Mouse (Mus musculus) 3134 (cell line): ENCODE results near the gene Zfp57.
"Not testable (repeated sequence)": the region's sequence is repeated elsewhere in the genome, so short reads cannot be mapped to it uniquely, and the experiment has no call there.

Experiments
- DNase-seq: peaks from one replicate; pipeline ENCODE4 v3.0.0-alpha.2; 2011; ENCODE audit warnings: low spot score; ENCODE audit not compliant: insufficient read length; ENCODE audit errors: extremely low read depth

Zfp57 gene

DNA sequence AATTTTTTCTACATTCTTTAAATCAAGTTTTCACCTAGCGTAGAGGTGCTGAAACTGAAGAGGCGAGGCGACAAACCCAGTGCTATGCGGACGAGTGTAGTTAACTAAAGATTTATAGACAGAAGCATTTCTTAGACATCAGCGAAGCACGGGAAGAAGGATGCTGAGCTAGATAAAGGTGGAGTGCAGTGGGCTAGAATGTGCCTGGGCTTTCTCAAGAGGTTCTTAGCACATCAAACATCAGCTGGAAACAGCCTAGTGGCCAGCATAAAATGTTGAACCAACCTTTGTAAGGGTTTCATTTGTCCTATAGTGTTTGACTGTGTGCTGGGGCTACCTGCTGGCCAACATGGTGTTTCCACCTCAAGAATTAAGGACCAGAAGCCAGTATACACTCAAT, at the start of gene Zfp57:
Gene Zfp57, plus strand, starts transcription at position 301 of the 400 bp plus-strand sequence.
- no peak for DNase-seq

DNA sequence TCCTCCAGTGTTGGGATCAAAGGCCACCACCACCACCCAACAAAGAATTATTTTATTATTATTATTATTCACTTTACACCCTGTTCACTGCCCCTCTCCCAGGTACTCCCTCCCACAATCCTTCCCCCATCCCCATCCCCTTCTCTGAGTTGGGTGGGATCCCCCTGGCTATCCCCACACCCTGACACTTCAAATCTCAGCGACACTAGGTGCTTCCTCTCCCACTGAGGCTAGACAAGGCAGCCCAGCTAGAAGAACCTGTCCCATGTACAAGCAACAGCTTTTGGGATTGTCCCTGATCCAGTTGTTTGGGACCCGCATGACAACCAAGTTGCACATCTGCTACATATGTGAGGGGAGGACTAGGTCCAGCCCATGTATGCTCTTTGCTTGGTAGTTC, 48.3 kb upstream of the Zfp57 start:
- no peak for DNase-seq

DNA sequence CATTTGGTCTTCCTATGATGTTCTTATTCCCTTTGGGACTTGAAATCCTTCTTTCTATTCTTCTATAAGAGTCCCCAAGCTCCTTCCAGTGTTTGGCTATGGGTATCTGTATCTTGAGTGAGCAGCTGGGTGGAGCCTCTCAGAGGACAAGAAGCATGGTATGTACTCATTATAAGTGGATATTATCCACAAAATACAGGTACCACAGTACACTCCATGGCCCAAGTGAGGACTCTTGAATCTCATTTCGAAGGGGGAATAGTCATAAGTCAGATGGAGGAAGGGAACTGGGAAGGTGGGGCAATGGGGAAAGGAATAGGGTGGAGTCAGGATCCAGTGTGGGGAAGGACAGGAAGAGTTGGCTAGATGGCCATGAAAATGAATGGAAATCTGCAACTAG, 47.9 kb upstream of the Zfp57 start:
- DNase-seq: no peak

DNA sequence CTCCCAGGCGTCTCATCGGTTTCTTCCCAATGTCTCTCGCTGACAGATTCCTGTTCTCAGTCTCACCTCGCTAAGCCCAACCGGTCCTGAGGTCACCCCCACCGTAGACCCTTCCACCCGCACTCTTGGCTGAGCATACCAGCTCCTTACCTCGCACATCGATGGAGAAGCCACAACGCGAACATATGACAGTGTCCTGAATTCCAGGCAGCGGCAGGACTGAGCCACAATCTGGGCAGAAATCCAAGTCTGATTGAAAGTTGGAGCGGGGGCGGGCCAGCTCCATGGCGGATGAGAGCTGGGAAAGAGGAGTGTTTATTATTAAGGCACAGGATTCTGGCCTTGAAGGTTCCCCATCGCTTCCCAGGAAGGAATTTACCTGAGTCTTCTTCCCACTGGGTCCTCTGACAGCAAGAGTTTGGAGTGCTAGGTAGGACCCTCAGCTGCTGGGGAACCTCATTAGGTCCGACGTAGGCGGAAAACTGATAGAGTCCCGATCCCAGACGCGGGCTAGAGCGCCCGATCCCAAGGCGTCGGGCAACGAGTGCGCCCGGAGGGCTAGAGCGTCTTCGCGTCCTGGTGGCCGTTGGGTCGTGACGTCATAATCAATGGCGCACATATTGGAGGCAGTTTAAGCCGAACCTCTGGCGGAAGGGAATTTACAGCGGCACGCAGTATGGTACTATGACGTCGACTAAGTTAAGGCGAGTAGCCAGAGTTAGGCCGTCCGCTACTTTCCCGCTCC, 42.8 kb upstream of the Zfp57 start, which contains the start of the genes Znrd1 and Znrd1as:
Gene Znrd1, minus strand, starts transcription at position 561 of the 745 bp plus-strand sequence.
Gene Znrd1as, plus strand, starts transcription at position 594 of the 745 bp plus-strand sequence.
- DNase-seq: peak; percentile 95

DNA sequence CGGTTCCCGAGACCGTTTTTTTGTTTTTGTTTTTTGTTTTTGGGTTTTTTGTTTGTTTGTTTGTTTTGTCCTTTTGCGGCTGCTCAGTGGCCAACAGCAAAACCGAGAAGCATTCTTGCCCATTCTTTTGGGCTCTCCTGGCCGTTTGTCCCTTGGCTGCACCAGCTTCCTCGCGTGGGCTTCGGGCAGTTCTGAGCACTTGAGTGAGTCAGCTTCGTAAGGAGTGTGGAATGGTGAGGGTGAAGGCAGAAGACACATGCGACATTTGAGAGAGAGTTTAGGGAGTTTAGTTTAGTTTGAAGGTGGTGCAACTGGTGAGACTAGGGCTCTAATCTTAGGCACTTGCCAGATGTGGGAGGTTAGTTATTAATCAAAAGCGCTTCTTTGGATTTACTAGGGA, 42.1 kb upstream of the Zfp57 start:
- DNase-seq: peak; percentile 33

DNA sequence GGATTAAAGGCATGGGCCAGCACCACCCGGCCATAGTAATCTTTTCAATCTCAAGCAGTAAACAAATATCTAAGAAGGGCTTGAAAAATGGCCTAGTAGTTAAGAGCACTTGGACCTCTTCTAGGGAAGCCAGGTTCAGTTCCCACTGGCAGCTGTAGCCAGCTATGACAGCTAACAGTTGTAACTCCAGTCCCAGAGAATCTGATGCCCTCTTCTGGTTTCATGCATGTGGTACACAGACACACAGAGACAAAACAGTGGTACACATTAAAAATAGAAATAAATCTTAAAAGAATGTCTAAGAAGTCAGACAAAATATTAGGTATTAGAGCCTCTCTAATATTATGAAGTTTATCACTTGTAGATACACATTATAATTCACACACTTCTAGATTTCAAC, 39.8 kb upstream of the Zfp57 start:
- no peak for DNase-seq

DNA sequence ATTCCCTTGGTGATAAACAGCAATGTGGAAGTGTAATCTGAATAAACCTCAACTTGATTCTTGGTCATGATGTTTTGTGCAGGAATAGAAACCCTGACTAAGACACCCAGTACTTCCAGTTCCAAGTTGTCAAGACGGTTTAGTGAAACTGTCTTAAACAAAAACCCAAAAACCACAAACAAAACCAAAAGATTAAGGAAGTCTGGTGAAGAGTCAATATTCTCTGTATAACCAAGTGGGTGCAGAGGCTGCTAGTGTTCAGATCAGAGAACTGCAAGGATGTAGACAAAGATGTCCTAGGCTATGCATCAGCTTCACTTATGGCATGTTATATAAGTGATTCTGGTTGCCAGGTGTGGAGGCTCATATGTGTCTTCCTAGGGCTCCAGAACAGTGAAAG, 34.1 kb upstream of the Zfp57 start:
- DNase-seq: no peak

DNA sequence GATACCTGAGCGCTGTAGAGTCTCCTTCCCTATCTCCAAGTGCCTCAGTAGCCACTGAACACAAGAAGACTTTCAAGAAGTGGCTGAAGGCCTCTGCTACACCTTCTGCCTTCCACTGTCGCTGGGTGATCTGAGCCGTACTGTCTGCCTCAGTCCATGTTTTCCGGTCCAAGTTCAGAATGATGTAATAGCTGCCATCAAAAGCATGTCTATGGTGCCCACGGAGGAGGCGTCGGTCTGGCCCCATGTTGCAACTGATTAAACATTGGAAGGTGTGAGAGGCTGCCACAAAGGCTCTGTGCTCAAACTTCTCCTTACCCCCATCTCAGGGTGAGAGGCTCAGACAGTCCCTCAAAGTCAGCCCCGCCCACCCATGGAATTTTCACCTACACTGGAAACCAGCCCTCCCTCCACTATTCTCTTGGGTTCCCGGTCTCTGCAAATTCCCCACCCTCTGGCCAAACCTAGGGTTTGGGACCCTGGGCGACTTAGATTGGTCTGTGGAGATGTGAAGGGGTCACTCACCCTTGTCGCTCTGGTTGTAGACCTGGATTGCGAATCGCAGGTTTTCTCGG, 30.6 kb upstream of the Zfp57 start:
- DNase-seq: no peak

DNA sequence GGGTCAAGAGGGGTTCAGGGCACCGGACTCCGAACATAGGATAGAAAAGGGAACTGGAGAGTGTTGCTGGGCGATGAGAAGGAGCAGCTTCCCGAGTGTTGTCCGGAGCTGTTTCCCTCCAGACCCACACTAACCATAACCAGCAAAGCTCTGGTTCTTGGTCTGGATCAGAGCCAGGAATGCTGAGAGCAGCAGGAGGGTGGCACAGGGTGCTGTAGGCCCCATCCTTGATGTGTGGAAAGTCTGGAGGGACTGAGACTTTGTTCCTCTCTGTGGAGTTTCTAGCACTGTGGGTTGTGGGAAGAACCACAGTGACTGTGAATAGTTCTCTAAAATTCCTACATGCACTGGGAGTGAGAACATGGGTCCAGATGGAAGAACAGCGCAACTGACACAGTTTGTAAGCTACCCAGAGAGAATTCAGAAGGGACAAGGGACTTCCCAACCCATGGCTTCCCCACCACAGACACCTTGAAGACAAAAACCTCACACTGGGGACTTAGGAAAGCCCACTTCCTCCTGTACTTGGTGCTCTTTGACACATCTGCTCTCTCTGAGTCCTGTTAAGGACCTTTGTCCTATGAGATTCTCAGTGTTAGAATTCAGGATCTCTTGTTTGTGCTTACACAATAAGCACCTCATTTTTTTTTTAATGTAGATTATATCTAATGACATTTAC, 29.7 kb upstream of the Zfp57 start:
- DNase-seq: no peak

DNA sequence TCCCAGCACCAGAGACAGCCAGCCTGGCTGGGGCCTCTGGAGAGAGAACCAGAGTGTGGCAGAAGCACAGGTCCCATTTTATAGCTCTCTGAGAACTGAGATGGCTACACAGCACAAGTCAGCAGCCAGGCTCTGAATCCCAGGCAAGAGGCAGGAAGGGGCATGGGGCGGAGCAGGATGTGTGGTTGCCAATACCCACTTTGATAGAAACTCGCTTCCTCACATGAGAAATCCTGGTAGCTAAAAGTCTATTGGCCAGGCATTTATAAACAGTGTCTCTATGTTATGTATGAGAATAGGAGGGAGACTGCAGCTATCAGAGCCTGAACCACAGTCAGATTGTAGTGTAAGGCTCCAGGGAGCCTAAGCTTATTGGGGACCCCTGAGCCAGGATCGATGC, 28.2 kb upstream of the Zfp57 start:
- DNase-seq: no peak

DNA sequence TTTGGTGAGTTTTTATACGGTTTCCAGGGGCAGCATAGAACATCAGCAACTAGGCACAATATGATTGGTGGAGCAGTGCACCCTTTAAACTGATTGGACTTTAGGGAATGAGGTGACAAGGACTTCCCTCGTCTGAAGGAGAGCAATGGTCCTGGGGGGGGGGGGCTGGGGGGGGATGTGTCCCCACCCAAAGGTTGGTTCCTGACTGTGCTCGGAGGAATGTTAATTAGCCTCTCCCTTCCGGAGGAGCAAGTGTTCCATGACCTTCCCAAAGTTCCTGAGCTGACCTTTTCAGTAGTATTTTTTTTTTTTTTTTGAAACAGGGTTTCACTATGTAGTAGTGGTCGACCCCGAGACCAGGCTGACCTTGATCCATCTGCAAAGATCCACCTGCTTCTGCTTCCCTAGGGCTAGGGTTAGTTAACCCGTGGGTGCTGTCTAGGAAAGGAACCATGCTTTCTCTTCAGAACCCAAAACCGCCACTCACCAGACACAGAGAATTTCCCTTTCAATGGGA, 27.6 kb upstream of the Zfp57 start:
- peak; percentile 66 for DNase-seq

DNA sequence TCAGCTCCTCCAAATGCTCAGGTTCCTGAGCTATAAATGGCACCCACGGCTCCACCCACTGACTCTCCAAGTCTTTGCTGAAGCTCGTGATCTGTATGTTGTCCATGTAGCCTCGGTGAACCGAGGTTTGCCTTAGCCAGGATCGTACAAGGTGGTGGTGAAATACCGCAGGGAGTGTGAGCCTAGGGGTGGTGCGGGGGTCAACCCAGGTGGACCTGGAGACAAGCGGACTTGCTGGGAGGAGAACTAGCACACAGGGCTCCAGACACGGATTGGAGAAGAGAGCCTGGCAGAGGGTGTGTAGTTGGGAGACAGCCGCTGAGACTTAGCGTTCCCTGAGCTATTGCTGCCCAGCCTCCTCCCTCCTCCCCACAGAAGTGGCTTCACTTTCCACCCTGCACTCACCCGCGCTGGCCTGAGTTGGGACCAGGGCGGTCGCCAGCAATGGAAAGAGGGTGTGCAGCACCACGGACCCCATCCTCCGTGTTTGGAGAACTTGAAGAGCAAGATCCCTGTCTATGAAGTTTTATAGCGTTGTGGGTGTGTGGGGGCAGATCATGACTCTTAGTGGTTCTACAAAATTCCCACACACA, 19.6 kb upstream of the Zfp57 start, which contains the start of gene 2410137M14Rik:
Gene 2410137M14Rik, minus strand, starts transcription at position 17 of the 593 bp plus-strand sequence.
- no peak for DNase-seq

DNA sequence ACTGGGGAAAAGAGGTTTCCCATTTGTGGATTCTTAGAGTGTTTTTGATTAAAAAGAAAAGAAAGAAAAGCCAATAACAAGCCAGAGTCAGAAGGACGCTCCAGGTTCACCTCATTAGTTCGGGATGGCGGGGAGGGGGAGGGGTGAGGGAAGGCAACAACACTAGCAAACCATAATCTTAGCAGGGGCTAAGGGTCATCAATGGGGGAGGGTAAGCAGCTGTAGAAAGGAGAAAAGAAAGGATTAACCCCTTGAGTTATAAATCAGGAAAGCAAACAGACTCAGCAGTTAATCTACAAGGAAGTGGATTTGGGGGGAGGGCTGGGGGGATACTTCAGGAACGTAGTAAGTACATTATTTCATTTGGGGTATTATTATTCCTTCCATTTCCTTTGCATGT, 19.1 kb upstream of the Zfp57 start:
- no peak for DNase-seq

DNA sequence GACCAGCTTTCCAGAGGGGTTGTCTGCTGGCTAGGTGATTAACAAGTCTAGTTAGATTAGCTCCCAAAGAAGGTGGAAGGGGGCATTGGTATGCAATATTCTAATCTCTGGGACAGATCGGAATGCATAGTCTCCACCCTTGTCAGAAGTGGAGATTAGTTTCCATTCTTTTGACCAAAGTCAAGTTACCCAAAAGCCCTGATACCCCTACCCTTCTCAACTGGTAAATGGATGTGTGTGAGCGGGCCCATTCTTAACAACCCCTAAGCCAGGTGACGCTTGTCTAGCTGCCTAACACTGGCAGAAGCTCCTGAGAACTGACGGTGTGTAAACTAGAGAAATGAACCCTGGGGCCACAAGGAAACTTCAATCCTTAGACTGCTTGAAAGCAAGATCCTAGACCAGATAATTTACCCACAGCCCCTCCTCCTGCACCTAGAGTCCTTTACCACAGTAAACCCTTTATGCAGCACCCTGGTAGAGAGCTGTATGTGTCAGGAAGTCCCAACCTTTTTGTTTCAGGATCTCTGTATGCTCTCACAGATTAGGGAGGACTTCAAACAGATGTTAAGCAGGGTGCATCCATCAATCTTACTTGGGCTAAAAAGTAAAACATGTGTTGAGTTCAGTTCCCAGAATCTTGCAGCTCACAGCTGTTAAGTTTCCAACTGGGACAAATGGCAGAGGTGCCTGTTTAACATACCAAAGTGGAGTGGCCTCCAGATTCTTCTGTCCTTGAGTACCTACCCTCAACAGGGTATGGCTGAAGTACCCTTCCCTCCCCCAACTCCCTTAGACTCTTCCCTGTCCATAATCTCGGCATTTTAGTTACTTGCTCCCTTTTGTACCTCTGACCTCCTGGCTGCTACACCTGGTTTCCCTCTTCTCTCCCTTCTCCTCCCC, 18.5 kb upstream of the Zfp57 start:
- DNase-seq: no peak

DNA sequence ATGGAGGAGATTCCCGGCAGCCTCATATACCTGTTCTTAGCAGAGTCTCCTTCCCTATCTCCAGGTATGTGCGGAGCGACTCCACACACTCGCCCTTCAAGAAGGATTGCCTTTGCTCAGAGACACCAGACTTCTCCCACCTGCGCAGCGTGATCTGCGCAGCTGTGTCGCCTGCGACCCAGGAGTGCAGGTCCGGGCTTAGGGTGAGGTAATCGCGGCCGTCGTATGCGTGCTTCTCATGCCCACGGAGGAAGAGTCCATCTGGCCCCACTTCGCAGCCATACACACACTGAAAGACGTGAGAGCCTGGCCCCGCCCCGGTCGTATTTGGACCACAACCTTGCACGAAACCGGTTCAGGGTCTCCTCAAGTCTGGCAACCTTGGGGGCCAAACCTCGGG, 12.5 kb upstream of the Zfp57 start:
- DNase-seq: no peak

DNA sequence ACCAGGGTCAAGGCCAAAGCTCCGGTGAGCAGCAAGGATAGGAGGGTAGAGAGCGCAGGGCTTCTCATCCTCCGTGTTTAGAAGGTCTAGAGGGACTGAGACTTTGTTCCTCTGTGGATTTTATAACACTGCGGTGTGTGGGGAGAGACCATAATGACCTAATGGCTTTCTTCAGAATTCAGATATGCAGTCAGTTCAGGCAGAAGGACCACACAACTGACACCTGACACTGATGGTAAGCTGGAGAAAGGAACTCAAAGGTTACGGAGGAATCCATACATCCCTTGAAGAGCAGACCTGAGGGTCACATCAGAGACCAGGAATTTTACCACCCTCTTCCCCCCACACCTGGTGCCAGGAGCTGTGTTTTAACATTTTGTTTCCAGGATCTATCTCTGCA, 11.5 kb upstream of the Zfp57 start, which contains the start of gene H2-M5:
Gene H2-M5, minus strand, starts transcription at position 101 of the 400 bp plus-strand sequence.
- DNase-seq: no peak

DNA sequence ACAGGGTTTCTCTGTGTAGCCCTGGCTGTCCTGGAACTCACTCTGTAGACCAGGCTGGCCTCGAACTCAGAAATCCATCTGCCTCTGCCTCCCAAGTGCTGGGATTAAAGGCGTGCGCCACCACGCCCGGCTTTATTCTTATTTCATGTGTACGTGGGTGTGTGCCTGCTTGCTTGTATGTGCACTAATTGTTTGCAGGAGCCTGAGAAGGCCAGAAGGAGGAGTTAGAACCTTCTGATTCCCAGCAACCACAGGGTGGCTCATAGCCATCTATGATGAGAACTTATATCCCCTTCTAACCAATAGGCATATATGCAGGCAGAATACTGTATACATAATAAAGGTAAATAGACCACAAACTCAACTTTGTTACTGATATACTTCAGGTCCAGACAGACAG, 10.3 kb upstream of the Zfp57 start:
- not testable (repeated sequence) for DNase-seq

DNA sequence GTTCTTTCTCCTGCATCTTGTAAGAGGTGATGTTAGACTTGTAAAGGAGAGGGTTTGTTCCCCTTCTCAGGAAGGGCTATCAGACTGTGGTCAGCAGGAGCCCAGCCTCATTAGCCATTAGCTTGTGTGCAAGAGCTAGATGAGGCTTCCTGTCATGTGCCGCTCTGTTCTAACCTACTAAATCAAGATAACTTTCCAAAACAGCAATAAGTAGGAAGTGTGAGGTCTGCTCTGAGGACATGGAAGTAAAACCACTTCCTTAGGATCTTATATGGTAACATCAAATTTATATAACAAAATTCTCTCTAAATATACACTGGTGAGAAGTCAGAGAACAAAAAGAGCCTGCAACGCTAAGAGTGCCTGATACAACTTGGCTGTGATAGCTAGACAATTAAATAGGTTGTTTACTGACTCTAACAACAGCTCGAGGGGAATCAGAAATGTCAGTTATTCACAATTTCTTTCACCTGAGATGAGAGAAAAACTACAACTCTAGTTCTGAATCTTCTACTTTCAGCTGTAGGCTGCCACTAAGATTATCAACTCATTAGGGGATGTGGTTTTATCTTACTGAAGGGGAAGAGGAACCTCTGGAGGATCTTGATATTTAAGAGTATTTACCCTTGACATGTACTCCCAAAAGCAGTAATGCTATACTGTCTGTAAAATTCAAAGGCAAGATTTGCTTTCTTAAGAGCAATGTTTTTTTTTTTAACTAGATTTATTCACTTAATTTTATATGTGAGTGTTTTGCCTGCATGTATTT, 8.4 kb upstream of the Zfp57 start:
- DNase-seq: no peak

DNA sequence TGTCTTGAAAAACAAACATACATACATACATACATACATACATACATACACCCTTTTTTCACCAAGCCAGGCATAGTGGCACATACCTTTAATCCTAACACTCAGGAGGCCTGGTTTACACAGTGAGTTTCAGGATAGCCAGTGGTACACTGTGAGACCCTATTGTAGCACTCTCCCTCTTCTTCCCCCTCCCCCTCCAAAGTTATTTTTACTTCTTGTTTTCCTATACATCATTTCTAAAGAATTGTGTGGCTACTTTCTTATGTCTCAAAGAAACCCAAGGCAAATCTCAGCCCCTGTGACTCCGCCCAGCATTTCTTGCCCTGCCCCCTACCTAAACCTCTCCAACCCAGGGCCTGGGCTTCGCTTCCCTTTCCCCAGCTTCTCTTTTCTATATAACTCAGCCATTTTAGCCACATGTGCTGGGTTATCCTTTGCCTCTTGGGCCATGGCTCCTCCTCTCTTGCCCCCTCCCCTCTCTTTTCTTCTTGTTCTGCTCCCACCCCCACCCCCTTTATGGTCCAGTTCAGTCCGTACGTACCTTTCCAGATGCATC, 7.1 kb upstream of the Zfp57 start:
- no peak for DNase-seq
